Mouse (Mus musculus): ENCODE measurements around the gene Clip2. TPM values are rescaled to one million over a fixed set of nuclear protein-coding genes. Genes with fewer than 3 reads are reported as not detected.

Clip2 gene
- polyA plus RNA-seq (2017; shearing (Covaris generic)): 1 to 10 TPM; 1.7 to 2.4 TPM

GRCm38 (mm10) chr5:134552110-134552972 lies at the start of gene Clip2:
Gene Clip2, minus strand, starts transcription at chr5:134552434.

GRCm38 (mm10) chr5:134581146-134581545 lies 28.9 kb upstream of the Clip2 start, which contains the start of gene Rfc2:
Gene Rfc2, plus strand, starts transcription at chr5:134581366.

GRCm38 (mm10) chr5:134560071-134560449 lies 7.8 kb upstream of the Clip2 start, which contains the start of gene Syna:
Gene Syna, minus strand, starts transcription at chr5:134560171.

GRCm38 (mm10) chr5:134456503-134456962 lies 95.7 kb downstream of the Clip2 start, which contains the start of gene Gtf2ird1:
Gene Gtf2ird1, minus strand, starts transcription at chr5:134456716.

Other genes starting within 250 kb of the Clip2 start
- gene Gtf2i, start 237.7 kb downstream of the Clip2 start, polyA plus RNA-seq (2017; shearing (Covaris generic)): 100 to 1,000 TPM in 1 of 2 experiments, 10 to 100 TPM in 1; 76.3 to 165 TPM
- 10 to 100 TPM; 16.5 to 17.4 TPM for gene Gtf2ird1, start 95.7 kb downstream of the Clip2 start, polyA plus RNA-seq (2017; shearing (Covaris generic))
- not detected for gene Syna, start 7.7 kb upstream of the Clip2 start, polyA plus RNA-seq (2017; shearing (Covaris generic))
- gene Rfc2, start 28.9 kb upstream of the Clip2 start, polyA plus RNA-seq (2017; shearing (Covaris generic)): 100 to 1,000 TPM; 159 to 188 TPM
- gene Lat2, start 62.6 kb upstream of the Clip2 start, polyA plus RNA-seq (2017; shearing (Covaris generic)): 1 to 10 TPM; 9.0 to 9.7 TPM
- 100 to 1,000 TPM; 227 to 229 TPM for gene Eif4h, start 87.1 kb upstream of the Clip2 start, polyA plus RNA-seq (2017; shearing (Covaris generic))
- gene Limk1, start 136.2 kb upstream of the Clip2 start, polyA plus RNA-seq (2017; shearing (Covaris generic)): 10 to 100 TPM; 17.4 to 28.1 TPM
- under 1 TPM; 0.19 to 0.37 TPM for gene Eln, start 194.9 kb upstream of the Clip2 start, polyA plus RNA-seq (2017; shearing (Covaris generic))